Mouse (Mus musculus) cerebellum, adult 2 months (tissue): ENCODE measurements at regions not wholly inside any gene's neighbourhood (a gene's known extent, or its start where the extent isn't known, plus 50 kb on each side); places are given as distances from the start of the nearest gene placed in this dataset.

Experiments
- DNase-seq, 2 experiments: peaks; one replicate each; pipeline ENCODE4 v3.0.0; 2021
- H3K27ac ChIP-seq: fragments of 200-500 bp; 2 replicates; pipeline ENCODE4 v1.5.1; 2012; ENCODE audit warnings: low read length, control low read depth, inconsistent platforms; ENCODE audit not compliant: insufficient read depth
- H3K27me3 ChIP-seq: fragments of 200-500 bp; 2 replicates; pipeline ENCODE4 v1.6.1; 2012; ENCODE audit warnings: inconsistent platforms, mild to moderate bottlenecking, low read length, moderate library complexity; ENCODE audit not compliant: control insufficient read depth, insufficient read depth
- H3K4me1 ChIP-seq: fragments of 200-500 bp; 2 replicates; pipeline ENCODE4 v1.6.1; 2011; ENCODE audit warnings: low read length; ENCODE audit not compliant: control insufficient read depth, insufficient read depth
- H3K4me3 ChIP-seq: fragments of 200-500 bp; replicated peaks from 2 replicates; pipeline ENCODE3; 2011; ENCODE audit warnings: mild to moderate bottlenecking, low read depth, low read length, control low read depth; ENCODE audit not compliant: insufficient read depth
- CTCF ChIP-seq: fragments of 200-500 bp; IDR thresholded peaks from 2 replicates; pipeline ENCODE4 v1.5.1; 2011; ENCODE audit warnings: low read depth, mild to moderate bottlenecking, control low read depth, low read length, moderate library complexity, borderline replicate concordance; ENCODE audit not compliant: insufficient read depth
- POLR2A ChIP-seq: fragments of 200-500 bp; IDR thresholded peaks from 2 replicates; pipeline ENCODE4 v1.6.1; 2011; ENCODE audit warnings: low read length, control low read depth, borderline replicate concordance; ENCODE audit not compliant: insufficient read depth
- WGBS: fragments of 180-500 bp; shearing (Covaris S2); methylation state at CpG from one replicate; pipeline ENCODE4 v1.1.7; 2018; 5-methylcytosine and 5-hydroxymethylcytosine counted together

DNA sequence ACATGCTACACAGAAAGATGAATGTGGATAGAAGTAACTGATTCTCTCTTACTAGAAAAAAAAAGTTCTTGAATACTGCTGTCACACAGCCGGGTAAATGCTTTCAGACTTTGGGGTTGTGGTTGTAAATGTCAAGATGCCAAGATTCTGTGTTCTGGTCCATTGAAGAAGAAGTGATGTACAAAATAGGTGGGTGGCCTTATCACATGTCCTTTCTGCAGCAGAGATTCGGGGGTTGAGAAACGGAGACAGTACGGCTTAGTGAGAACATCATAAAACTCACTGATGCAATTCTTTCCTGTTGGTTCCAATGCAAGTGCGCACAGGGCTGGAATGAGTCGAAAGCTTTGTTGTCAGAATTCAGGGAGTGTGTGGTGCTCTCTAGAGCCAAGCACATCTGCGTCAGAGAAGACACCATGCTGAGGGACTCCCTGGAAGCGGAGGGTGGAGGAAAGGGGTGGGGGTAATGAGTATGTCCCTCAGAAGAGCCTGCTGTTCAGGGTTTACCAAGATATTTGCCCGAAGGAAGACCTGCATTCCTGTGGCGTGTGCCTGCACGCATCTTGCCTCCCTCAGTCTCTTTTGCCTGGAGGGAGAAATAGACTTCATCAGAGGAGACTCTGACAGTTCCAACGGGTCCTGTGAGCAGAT is 160.1 kb downstream of the Kcna5 start:
- DNase-seq = no peak
- H3K27ac ChIP-seq = no peak overlapping the region
- TF ChIP-seq CTCF = no peak
- no peak for TF ChIP-seq POLR2A
- H3K27me3 ChIP-seq = no peaks in the 10 kb centered on the region
- WGBS = 72% methylated on average over 12 of the region's 12 CpGs
- H3K4me1 ChIP-seq = no peaks in the 10 kb centered on the region
- no peak overlapping the region for H3K4me3 ChIP-seq

DNA sequence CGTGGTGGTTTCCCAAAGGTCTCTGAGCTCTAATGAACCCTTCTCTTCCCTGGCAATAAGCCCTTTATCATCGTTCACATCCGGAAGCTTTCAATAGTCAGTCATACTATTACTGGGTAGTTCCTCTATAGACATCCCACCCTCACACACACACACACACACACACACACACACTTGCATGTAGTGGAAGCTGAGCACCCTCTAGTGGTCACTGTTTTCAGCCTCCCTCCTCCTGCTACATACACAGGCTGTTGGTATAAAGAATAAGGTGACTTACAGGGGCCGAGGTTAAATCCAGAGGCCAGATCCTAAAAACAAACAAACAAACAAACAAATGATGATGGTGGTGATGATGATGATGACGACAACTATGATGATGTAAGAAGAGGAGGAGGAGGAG is 163.2 kb downstream of the Kcna5 start:
- TF ChIP-seq POLR2A (no peak), CTCF (peak; percentile 93)
- DNase-seq = peak; percentile 48 to 51
- WGBS = 55% methylated on average over 5 of the region's 5 CpGs
- Histone ChIP-seq H3K4me3 (no peak overlapping the region), H3K27ac (no peak overlapping the region), H3K4me1 (peaks cover 1% of the 10 kb centered on the region; the same call in 1 of the 2 replicates), H3K27me3 (no peaks in the 10 kb centered on the region)

DNA sequence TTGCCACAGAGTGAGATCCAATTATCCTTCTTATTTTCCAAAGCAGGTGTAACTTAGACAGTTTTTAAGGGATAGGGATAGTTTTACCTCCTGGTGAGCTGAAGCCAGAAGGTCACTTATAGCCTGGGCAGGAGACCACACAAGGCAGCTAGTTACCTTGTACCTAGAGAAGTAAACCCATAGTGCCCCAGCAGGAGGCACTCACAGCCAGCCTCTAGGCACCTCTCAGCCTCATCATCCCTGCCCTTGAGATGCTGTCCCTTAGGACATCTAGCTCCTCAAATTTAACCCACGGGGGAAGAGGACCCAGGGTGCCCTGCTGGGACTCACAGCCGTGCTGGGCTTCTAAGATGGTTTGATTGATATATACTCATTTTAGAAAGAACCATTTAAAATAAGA is 163.7 kb downstream of the Kcna5 start:
- Histone ChIP-seq H3K27ac (no peak overlapping the region), H3K27me3 (no peaks in the 10 kb centered on the region), H3K4me3 (no peak overlapping the region), H3K4me1 (peaks cover 4% of the 10 kb centered on the region; the same call in 1 of the 2 replicates)
- no peak for DNase-seq
- WGBS = 93% methylated on average over 2 of the region's 2 CpGs
- TF ChIP-seq CTCF (no peak), POLR2A (no peak)

DNA sequence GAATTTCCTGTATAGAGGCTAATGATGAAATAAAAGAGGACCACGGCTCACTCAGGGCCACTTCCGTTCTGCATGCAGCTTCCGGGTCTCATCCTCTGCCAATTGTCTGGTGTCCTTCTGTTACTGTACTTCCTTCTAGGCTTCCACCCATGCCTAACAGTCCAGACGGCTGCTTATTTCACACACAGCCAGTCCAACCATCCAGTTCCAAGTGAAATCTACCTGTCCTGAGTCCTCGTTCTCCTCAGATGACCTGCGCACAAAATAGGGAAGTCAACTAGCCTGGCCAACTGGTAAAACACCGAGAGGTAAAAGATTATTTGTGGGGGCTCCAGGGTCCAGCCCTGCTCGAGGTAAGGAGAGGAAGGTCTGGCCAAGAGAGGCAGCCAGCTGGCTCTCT is 169.7 kb downstream of the Kcna5 start:
- 17% methylated on average over 8 of the region's 8 CpGs for WGBS

DNA sequence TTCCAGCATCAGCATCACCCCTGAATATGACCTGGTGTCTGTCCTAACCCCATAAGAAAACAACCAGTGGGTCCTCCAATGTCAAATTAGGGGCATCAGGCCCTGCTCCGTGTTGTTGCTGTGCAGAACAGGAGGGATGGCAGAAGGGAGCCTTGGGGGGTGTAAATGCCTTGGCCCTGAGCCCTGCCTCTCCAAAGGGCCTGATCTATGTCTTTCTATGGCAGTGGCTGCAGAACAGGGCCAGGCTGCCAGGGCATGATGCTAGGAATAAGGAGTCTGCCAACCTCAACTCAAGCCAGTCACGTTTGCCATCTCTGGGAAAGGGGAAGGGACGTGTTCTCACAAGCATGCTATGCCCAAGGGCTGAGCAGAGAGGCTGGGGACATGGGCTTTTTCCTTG is 172.9 kb downstream of the Kcna5 start:
- Histone ChIP-seq H3K4me3 (no peak overlapping the region), H3K27ac (peak overlapping the region; percentile 48), H3K4me1 (peaks cover 21% of the 10 kb centered on the region), H3K27me3 (no peaks in the 10 kb centered on the region)
- WGBS = 4% methylated on average over 3 of the region's 3 CpGs
- DNase-seq = peak; percentile 95 to 98
- TF ChIP-seq CTCF = no peak
- no peak for TF ChIP-seq POLR2A

More for the DNA sequence above, 169.7 kb downstream of the Kcna5 start:
- DNase-seq = peak; percentile 31 to 69
- H3K27me3 ChIP-seq = no peaks in the 10 kb centered on the region
- no peak for TF ChIP-seq POLR2A
- no peak for TF ChIP-seq CTCF
- H3K4me3 ChIP-seq = no peak overlapping the region
- H3K4me1 ChIP-seq = peaks cover 21% of the 10 kb centered on the region
- H3K27ac ChIP-seq = no peak overlapping the region

DNA sequence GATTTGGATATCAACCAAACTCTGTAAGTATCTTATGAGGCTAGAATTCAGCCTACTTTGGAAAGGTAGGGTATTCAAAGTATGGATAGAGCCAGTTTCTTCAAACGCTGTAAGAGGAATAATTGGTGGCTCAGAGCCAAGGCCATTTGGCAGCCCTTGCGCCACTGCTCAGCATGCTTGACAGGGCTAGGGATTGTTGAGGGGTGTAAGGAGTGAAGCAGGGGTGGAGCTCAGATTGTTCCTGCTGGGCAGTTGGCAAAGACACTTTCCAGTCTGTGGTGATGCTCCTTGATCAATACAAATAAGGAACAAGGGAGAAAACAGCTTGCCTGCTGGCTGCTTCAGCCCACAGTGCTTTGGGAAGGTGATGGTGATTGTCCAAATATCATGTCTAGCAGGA is 181.9 kb downstream of the Kcna5 start:
- peaks cover 13% of the 10 kb centered on the region for H3K4me1 ChIP-seq
- no peak overlapping the region for H3K4me3 ChIP-seq
- no peaks in the 10 kb centered on the region for H3K27me3 ChIP-seq
- peak; percentile 64 to 79 for DNase-seq
- no peak overlapping the region for H3K27ac ChIP-seq
- WGBS = 0% methylated on average over 2 of the region's 2 CpGs
- TF ChIP-seq POLR2A (no peak), CTCF (no peak)

DNA sequence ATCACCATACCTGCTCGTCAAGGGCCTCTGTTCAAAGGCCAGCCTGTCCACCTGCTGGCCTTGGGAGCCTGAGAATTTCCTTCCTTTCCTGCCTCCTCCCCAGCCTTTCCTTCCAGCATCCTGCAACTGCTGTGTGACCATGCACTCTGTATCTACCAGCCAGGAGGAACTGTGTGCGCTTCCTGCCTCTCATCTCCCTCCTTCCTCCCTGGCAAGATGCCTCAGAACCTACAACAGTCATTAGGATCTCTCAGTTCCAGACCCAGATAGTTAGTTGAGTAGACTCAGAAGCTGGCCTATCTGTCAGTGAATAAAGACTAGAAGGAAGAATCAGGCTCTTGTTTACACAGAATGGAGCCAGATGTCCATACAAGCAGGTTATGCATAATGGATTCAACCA is 183.8 kb upstream of the Ntf3 start:
- Histone ChIP-seq H3K27ac (no peak overlapping the region), H3K4me1 (peaks cover 13% of the 10 kb centered on the region), H3K27me3 (no peaks in the 10 kb centered on the region), H3K4me3 (no peak overlapping the region)
- DNase-seq = peak in 1 of 2 experiments; percentile 29
- no peak for TF ChIP-seq POLR2A
- TF ChIP-seq CTCF = no peak
- 44% methylated on average over 2 of the region's 2 CpGs for WGBS

DNA sequence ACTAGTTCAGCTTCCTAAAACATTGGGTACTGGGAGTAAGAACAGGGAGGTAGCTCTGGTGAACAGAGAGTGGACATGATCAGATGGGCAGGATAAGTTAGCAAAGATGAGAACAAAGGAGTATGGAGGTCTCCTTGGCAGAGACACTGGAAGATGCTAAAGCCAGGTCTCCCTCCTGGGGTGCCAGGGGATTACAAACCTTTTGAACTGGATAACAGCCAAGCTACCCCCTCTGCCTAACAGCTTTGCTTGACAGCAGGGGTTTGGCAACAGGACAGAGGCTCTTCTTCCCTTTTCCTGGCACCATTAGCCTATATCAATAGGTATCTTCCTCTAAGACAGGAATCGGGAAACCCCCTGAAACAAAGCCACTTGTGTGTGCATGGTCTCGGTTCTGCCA is 183.2 kb upstream of the Ntf3 start:
- H3K27ac ChIP-seq = no peak overlapping the region
- H3K4me3 ChIP-seq = no peak overlapping the region
- H3K4me1 ChIP-seq = peaks cover 13% of the 10 kb centered on the region
- DNase-seq = peak; percentile 47 to 66
- H3K27me3 ChIP-seq = no peaks in the 10 kb centered on the region
- TF ChIP-seq POLR2A (no peak), CTCF (no peak)
- WGBS = 25% methylated on average over 2 of the region's 2 CpGs
